Comparison of ENCODE assay signal across 7 mouse cellular contexts in the genomic region with DNA sequence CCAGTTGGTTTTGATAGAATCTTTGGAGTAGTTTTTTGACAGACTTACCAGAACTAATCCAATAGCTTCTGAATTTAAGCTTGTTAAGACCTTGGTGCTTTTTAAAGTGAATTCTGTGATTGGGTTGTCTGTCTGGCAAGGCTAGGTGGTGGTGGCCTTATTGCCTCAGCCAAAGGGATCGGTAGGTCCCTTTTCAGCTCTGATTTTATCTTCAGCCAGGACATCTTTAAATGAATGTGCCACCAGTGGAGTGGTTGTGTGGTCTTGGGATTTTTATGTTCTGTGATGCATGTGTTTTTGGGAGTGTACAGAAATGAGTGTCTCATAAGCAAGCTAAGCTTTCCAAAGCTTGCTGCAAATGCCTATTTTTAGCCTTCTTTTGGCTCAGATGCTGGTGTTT. TPM values are rescaled to one million over a fixed set of nuclear protein-coding genes. Genes with fewer than 3 reads are reported as not detected.
A peak's percentile ranks its signal among the peaks of the same experiment; 100 is the strongest.
DNase-seq lines count a peak whose midpoint lies in the region; ATAC-seq and TF ChIP-seq lines count a peak whose summit lies in the region.

No protein-coding gene starts in this region.

- H3K9me3 ChIP-seq in lung, embryonic 16.5 days (ENCODE audit: control insufficient read depth, low read length), result no peaks in the 10 kb centered on the region
- no peaks in the 10 kb centered on the region for H3K9me3 ChIP-seq in forebrain, embryonic 10.5 days
- H3K9me3 ChIP-seq in limb, embryonic 14.5 days (ENCODE audit: control insufficient read depth, low read length), result no peaks in the 10 kb centered on the region
- H3K9me3 ChIP-seq in stomach, embryonic 16.5 days (replicated peaks; ENCODE audit: control insufficient read depth, low read length), result no peaks in the 10 kb centered on the region

- no peak for TF ChIP-seq POLR2A in limb, embryonic 14.5 days (IDR thresholded peaks at IDR 0.05; ENCODE audit: borderline replicate concordance, extremely low read depth, insufficient read depth, insufficient read length)

- peak overlapping the region; percentile 67 for H3K4me2 ChIP-seq in lung, embryonic 16.5 days (ENCODE audit: low read depth, low read length)
- H3K4me2 ChIP-seq in limb, embryonic 14.5 days (replicated peaks; ENCODE audit: low read depth, low read length, severe bottlenecking), result peak overlapping the region; percentile 84
- H3K4me2 ChIP-seq in stomach, embryonic 16.5 days (ENCODE audit: low read depth, low read length), result peak overlapping the region; percentile 91

- ATAC-seq in lung, embryonic 16.5 days (ENCODE audit: low read depth), result no peak
- ATAC-seq in limb, embryonic 14.5 days (ENCODE audit: low FRiP score, low read depth), result no peak
- no peak for ATAC-seq in stomach, embryonic 16.5 days (ENCODE audit: insufficient read depth, low FRiP score)

- H3K27ac ChIP-seq in lung, embryonic 16.5 days (ENCODE audit: low read length), result peak overlapping the region; percentile 12; the same call in 1 of the 2 replicates
- H3K27ac ChIP-seq in forebrain, embryonic 10.5 days, result no peak overlapping the region
- H3K27ac ChIP-seq in limb, embryonic 14.5 days (replicated peaks; ENCODE audit: low read depth, low read length), result no peak overlapping the region
- peak overlapping the region; percentile 31; the same call in 1 of the 2 replicates for H3K27ac ChIP-seq in stomach, embryonic 16.5 days (ENCODE audit: low read length)

- H3K36me3 ChIP-seq in lung, embryonic 16.5 days (ENCODE audit: control insufficient read depth, insufficient read depth, low read length), result no peaks in the 10 kb centered on the region
- H3K36me3 ChIP-seq in forebrain, embryonic 10.5 days (replicated peaks), result no peaks in the 10 kb centered on the region
- H3K36me3 ChIP-seq in limb, embryonic 14.5 days (ENCODE audit: control insufficient read depth, insufficient read depth, low read length), result no peaks in the 10 kb centered on the region
- H3K36me3 ChIP-seq in stomach, embryonic 16.5 days (ENCODE audit: control insufficient read depth, insufficient read depth, low read length), result no peaks in the 10 kb centered on the region

- H3K27me3 ChIP-seq in lung, embryonic 16.5 days (ENCODE audit: control insufficient read depth, insufficient read depth, low read depth, low read length), result no peaks in the 10 kb centered on the region
- no peaks in the 10 kb centered on the region for H3K27me3 ChIP-seq in forebrain, embryonic 10.5 days (ENCODE audit: poor library complexity, severe bottlenecking)
- H3K27me3 ChIP-seq in limb, embryonic 14.5 days (ENCODE audit: control insufficient read depth, insufficient read depth, low read length), result no peaks in the 10 kb centered on the region
- no peaks in the 10 kb centered on the region for H3K27me3 ChIP-seq in stomach, embryonic 16.5 days (ENCODE audit: control insufficient read depth, insufficient read depth, low read length)

- 18% methylated on average over 1 of the region's 1 CpGs for WGBS in lung, embryonic 16.5 days
- 70% methylated on average over 1 of the region's 1 CpGs for WGBS in forebrain, embryonic 10.5 days
- 45% methylated on average over 1 of the region's 1 CpGs for WGBS in limb, embryonic 14.5 days
- WGBS in stomach, embryonic 16.5 days, result 23% methylated on average over 1 of the region's 1 CpGs

- H3K9ac ChIP-seq in lung, embryonic 16.5 days (ENCODE audit: low read length), result peak overlapping the region; percentile 39
- H3K9ac ChIP-seq in limb, embryonic 14.5 days (ENCODE audit: low read depth, low read length, severe bottlenecking), result no peak overlapping the region
- H3K9ac ChIP-seq in stomach, embryonic 16.5 days (ENCODE audit: low read length), result peak overlapping the region; percentile 42

- no peak for DNase-seq in lung, postnatal 36 days
- no peak for DNase-seq in forebrain, embryonic 10.5 days (ENCODE audit: extremely low spot score, low spot score)
- no peak for DNase-seq in limb, embryonic 14.5 days (ENCODE audit: low spot score)
- DNase-seq in frontal cortex, adult 2 months (ENCODE audit: extremely low spot score in 1 of 2, low spot score in 1 of 2), result no peak
- DNase-seq in cerebellum, adult 9-10 months, result no peak

- peaks cover 32% of the 10 kb centered on the region for H3K4me1 ChIP-seq in lung, embryonic 16.5 days (replicated peaks; ENCODE audit: control insufficient read depth, insufficient read depth, low read length)
- peaks cover 42% of the 10 kb centered on the region for H3K4me1 ChIP-seq in forebrain, embryonic 10.5 days
- H3K4me1 ChIP-seq in limb, embryonic 14.5 days (ENCODE audit: control insufficient read depth, insufficient read depth, low read length), result peaks cover 31% of the 10 kb centered on the region
- peaks cover 37% of the 10 kb centered on the region for H3K4me1 ChIP-seq in stomach, embryonic 16.5 days (ENCODE audit: control insufficient read depth, insufficient read depth, low read length)

- peak overlapping the region; percentile 95 for H3K4me3 ChIP-seq in lung, embryonic 16.5 days (ENCODE audit: low read length)
- peak overlapping the region; percentile 97 for H3K4me3 ChIP-seq in forebrain, embryonic 10.5 days
- peak overlapping the region; percentile 96 for H3K4me3 ChIP-seq in limb, embryonic 14.5 days (replicated peaks; ENCODE audit: low read length)
- H3K4me3 ChIP-seq in stomach, embryonic 16.5 days (replicated peaks; ENCODE audit: low read length), result peak overlapping the region; percentile 97

RNA-seq across cellular contexts. Expression of a gene that starts 2.1 kb away (rescaled TPM):
- 15.3 and 16.3 TPM in 2 replicates for polyA plus RNA-seq in lung, embryonic 16.5 days (2015; fragmentation: Nextera tagmentation; extraction: Ambion mirVana)
- polyA plus RNA-seq in forebrain, embryonic 10.5 days (2016; fragmentation: Nextera tagmentation; extraction: Ambion mirVana), result 17.3 and 18.6 TPM in 2 replicates
- 46.4 and 46.9 TPM in 2 replicates for polyA plus RNA-seq in limb, embryonic 14.5 days (2012; rRNA removed)
- polyA plus RNA-seq in limb, embryonic 14.5 days (2014; fragmentation: Nextera tagmentation; extraction: Ambion mirVana), result 24.7 and 26.9 TPM in 2 replicates
- polyA plus RNA-seq in stomach, embryonic 16.5 days (2015; fragmentation: Nextera tagmentation; extraction: Ambion mirVana), result 21.8 and 22.9 TPM in 2 replicates
- 45.6 and 47.8 TPM in 2 replicates for polyA plus RNA-seq in frontal cortex, adult 2 months (2012; rRNA removed)

Comparison
In these comparisons a context has a peak if more than half of its experiments do, and no peak if none do; other contexts are left out.
1. H3K27ac ChIP-seq: peak in lung, embryonic 16.5 days (single experiment) and stomach, embryonic 16.5 days (single experiment); none in forebrain, embryonic 10.5 days (single experiment) and limb, embryonic 14.5 days (single experiment).
2. Peak in every context shown above with its lines, with median percentiles within 50 percentile points of each other: H3K4me2 ChIP-seq and H3K4me3 ChIP-seq.